Mouse (Mus musculus): ENCODE measurements around the gene Olfr1255. TPM values are rescaled to one million over a fixed set of nuclear protein-coding genes. Genes with fewer than 3 reads are reported as not detected.

Olfr1255 gene
- total RNA-seq (2021), result not detected
- long read RNA-seq, experiment 1, result 0 reads
- long read RNA-seq, experiment 2, result 0 reads

- no peak for DNase-seq
Observed at GRCm38 (mm10) chr2:89811751-89812150, at the start of gene Olfr1255. Olfr1255 (plus strand) TSS chr2:89812051.

- DNase-seq, result no peak
Observed at GRCm38 (mm10) chr2:89793519-89793918, 18.3 kb upstream of the Olfr1255 start, which contains the start of gene Olfr1254. Olfr1254 (minus strand) TSS chr2:89793619.

- DNase-seq, result no peak
Observed at GRCm38 (mm10) chr2:89799583-89799982, 12.3 kb upstream of the Olfr1255 start.

- DNase-seq, result no peak
Observed at GRCm38 (mm10) chr2:89810751-89811150, 1.1 kb upstream of the Olfr1255 start.

- DNase-seq, result no peak
Observed at GRCm38 (mm10) chr2:89820216-89820615, 8.4 kb downstream of the Olfr1255 start.

- no peak for DNase-seq
Observed at GRCm38 (mm10) chr2:89841455-89841854, 29.6 kb downstream of the Olfr1255 start, which contains the start of gene Olfr1256. Olfr1256 (minus strand) TSS chr2:89841555.

- DNase-seq, result no peak
Observed at GRCm38 (mm10) chr2:89848105-89848504, 36.3 kb downstream of the Olfr1255 start, which contains the start of gene Olfr48. Olfr48 (minus strand) TSS chr2:89848205.

- DNase-seq, result no peak
Observed at GRCm38 (mm10) chr2:89849230-89849629, 37.4 kb downstream of the Olfr1255 start.

Other genes with a start within 250 kb of the Olfr1255 start
- not detected for gene Olfr1245, start 233.6 kb upstream of the Olfr1255 start, total RNA-seq (2021)
- not detected for gene Olfr1246, start 218.9 kb upstream of the Olfr1255 start, total RNA-seq (2021)
- gene Olfr1247, start 197.9 kb upstream of the Olfr1255 start, total RNA-seq (2021), result not detected
- not detected for gene Olfr1248, start 193.8 kb upstream of the Olfr1255 start, total RNA-seq (2021)
- not detected for gene Olfr1249, start 177.1 kb upstream of the Olfr1255 start, total RNA-seq (2021)
- not detected for gene Olfr1250, start 150.6 kb upstream of the Olfr1255 start, total RNA-seq (2021)
- gene Olfr1251, start 140.1 kb upstream of the Olfr1255 start, total RNA-seq (2021), result not detected
- not detected for gene Olfr1252, start 87.0 kb upstream of the Olfr1255 start, total RNA-seq (2021)
- not detected for gene Olfr1253, start 55.0 kb upstream of the Olfr1255 start, total RNA-seq (2021)
- gene Olfr1254, start 18.4 kb upstream of the Olfr1255 start, total RNA-seq (2021), result not detected
- not detected for gene Olfr1256, start 29.5 kb downstream of the Olfr1255 start, total RNA-seq (2021)
- not detected for gene Olfr48, start 36.2 kb downstream of the Olfr1255 start, total RNA-seq (2021)
- not detected for gene Olfr1257, start 66.4 kb downstream of the Olfr1255 start, total RNA-seq (2021)
- gene Olfr1258, start 115.3 kb downstream of the Olfr1255 start, total RNA-seq (2021), result not detected
- gene Olfr1259, start 136.6 kb downstream of the Olfr1255 start, total RNA-seq (2021), result not detected
- not detected for gene Olfr1260, start 162.3 kb downstream of the Olfr1255 start, total RNA-seq (2021)
- not detected for gene Olfr1261, start 179.2 kb downstream of the Olfr1255 start, total RNA-seq (2021)
- gene Olfr1262, start 188.1 kb downstream of the Olfr1255 start, total RNA-seq (2021), result not detected
- not detected for gene Olfr1263, start 200.1 kb downstream of the Olfr1255 start, total RNA-seq (2021)
- not detected for gene Olfr1264, start 213.5 kb downstream of the Olfr1255 start, total RNA-seq (2021)
- not detected for gene Olfr1265, start 223.3 kb downstream of the Olfr1255 start, total RNA-seq (2021)

All from heart, adult 18-20 months (tissue).